Mouse (Mus musculus) midbrain, embryonic 14.5 days (tissue): Measurements from ENCODE around the gene Tmem9. TPM values are rescaled to one million over a fixed set of nuclear protein-coding genes. Genes with fewer than 3 reads are reported as not detected.

ENCODE experiments used
- ATAC-seq: fragments of 200-750 bp; cut with Nextera tagmentation; 2 replicates; pipeline ENCODE4 v1.8.0; 2017; ENCODE audit warnings: moderate number of reproducible peaks, moderate library complexity; ENCODE audit not compliant: low FRiP score, low TSS enrichment
- DNase-seq: peaks from one replicate; pipeline ENCODE4 v3.0.0-alpha.2; 2015
- H3K27ac ChIP-seq: fragments of 300-500 bp; sonication (generic); replicated peaks from 2 replicates; pipeline ENCODE4 v1.5.1; 2014; ENCODE audit warnings: mild to moderate bottlenecking, low read depth, low read length, moderate library complexity
- H3K27me3 ChIP-seq: fragments of 300-500 bp; sonication (generic); 2 replicates; pipeline ENCODE4 v1.6.1; 2014; ENCODE audit warnings: low read length, control low read depth, mixed read lengths; ENCODE audit not compliant: control insufficient read depth, insufficient read depth
- H3K36me3 ChIP-seq: fragments of 300-500 bp; sonication (generic); 2 replicates; pipeline ENCODE4 v1.6.1; 2014; ENCODE audit warnings: low read length, control low read depth; ENCODE audit not compliant: control insufficient read depth, insufficient read depth
- H3K4me1 ChIP-seq: fragments of 300-500 bp; sonication (generic); 2 replicates; pipeline ENCODE4 v1.6.1; 2014; ENCODE audit warnings: mild to moderate bottlenecking, antibody characterized with exemption, low read length, control low read depth; ENCODE audit not compliant: control insufficient read depth, insufficient read depth
- H3K4me2 ChIP-seq: fragments of 300-500 bp; sonication (generic); 2 replicates; pipeline ENCODE4 v1.6.1; 2014; ENCODE audit warnings: mild to moderate bottlenecking, low read length, moderate library complexity
- H3K4me3 ChIP-seq: fragments of 300-500 bp; sonication (generic); replicated peaks from 2 replicates; pipeline ENCODE4 v1.5.1; 2014; ENCODE audit warnings: low read depth, low read length
- H3K9ac ChIP-seq: fragments of 300-500 bp; sonication (generic); replicated peaks from 2 replicates; pipeline ENCODE4 v1.6.1; 2014; ENCODE audit warnings: mild to moderate bottlenecking, low read length, moderate library complexity
- H3K9me3 ChIP-seq: fragments of 300-500 bp; sonication (generic); 2 replicates; pipeline ENCODE4 v1.6.1; 2016; ENCODE audit warnings: low read length, control low read depth, mixed read lengths; ENCODE audit not compliant: control insufficient read depth
- WGBS: fragments of 180-500 bp; shearing (Covaris S2); extraction: QIAGEN DNeasy Blood & Tissue Kit; methylation state at CpG from one replicate; pipeline ENCODE4 v1.1.7; 2014; 5-methylcytosine and 5-hydroxymethylcytosine counted together
- polyA plus RNA-seq: library from polyadenylated mRNA; unstranded; fragments of >200 nt; fragmentation: Nextera tagmentation; extraction: Ambion mirVana; gene quantifications from 2 replicates; pipeline ENCODE4 v1.2.1, GENCODE M21; 2014

The Tmem9 gene
- polyA plus RNA-seq, 1 experiment from 2014 or later, result 90.4 TPM

GRCm38 (mm10) chr1:136058594-136058993, 50.6 kb downstream of the Tmem9 start:
- ATAC-seq (no peak), DNase-seq (no peak)
- Histone ChIP-seq H3K4me2 (no peak overlapping the region), H3K9ac (no peak overlapping the region), H3K27me3 (no peaks in the 10 kb centered on the region; the same call in 1 of the 2 replicates), H3K36me3 (no peaks in the 10 kb centered on the region), H3K4me3 (no peak overlapping the region), H3K9me3 (no peaks in the 10 kb centered on the region), H3K27ac (no peak overlapping the region), H3K4me1 (0 out of 2 replicates have a peak, but pooled peaks cover 3% of the 10 kb centered on the region)
- WGBS, result 47% methylated on average over 3 of the region's 3 CpGs

- no peaks in the 10 kb centered on the region for H3K9me3 ChIP-seq
- no peak overlapping the region for H3K4me2 ChIP-seq
- H3K27me3 ChIP-seq, result no peaks in the 10 kb centered on the region; the same call in 1 of the 2 replicates
- H3K4me3 ChIP-seq, result no peak overlapping the region
- ATAC-seq (no peak), DNase-seq (no peak)
- no peak overlapping the region for H3K27ac ChIP-seq
- no peak overlapping the region for H3K9ac ChIP-seq
- 0 out of 2 replicates have a peak, but pooled peaks cover 3% of the 10 kb centered on the region for H3K4me1 ChIP-seq
- H3K36me3 ChIP-seq, result no peaks in the 10 kb centered on the region
- WGBS, result 47% methylated on average over 9 of the region's 9 CpGs
These were observed 53.3 kb downstream of the Tmem9 start for GRCm38 (mm10) chr1:136061041-136061789.

DNA sequence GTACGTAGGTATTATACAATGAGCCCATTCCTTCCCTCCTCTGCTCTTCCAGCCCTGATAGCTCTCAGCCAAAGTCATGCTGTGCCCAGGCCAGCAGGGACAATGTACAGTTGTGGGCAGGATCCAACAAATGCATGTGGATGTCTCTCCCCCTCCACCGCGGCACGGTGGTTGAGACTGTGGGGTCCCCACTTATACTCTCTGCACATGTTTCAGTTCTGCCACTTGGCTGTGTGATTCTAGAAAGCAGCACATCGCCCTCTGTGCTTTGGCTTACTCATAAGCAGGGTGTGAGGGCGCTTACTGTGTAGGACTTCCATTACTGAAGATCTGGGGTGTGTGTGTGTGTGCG, 53.8 kb downstream of the Tmem9 start:
- no peaks in the 10 kb centered on the region for H3K9me3 ChIP-seq
- no peak overlapping the region for H3K4me3 ChIP-seq
- no peak for DNase-seq
- no peaks in the 10 kb centered on the region for H3K36me3 ChIP-seq
- 0 out of 2 replicates have a peak, but pooled peaks cover under 1% of the 10 kb centered on the region for H3K4me1 ChIP-seq
- no peak overlapping the region for H3K27ac ChIP-seq
- 80% methylated on average over 7 of the region's 7 CpGs for WGBS
- no peak overlapping the region for H3K4me2 ChIP-seq
- no peak overlapping the region for H3K9ac ChIP-seq
- H3K27me3 ChIP-seq, result no peaks in the 10 kb centered on the region; the same call in 1 of the 2 replicates
- no peak for ATAC-seq

- H3K4me2 ChIP-seq, result no peak overlapping the region
- no peaks in the 10 kb centered on the region for H3K9me3 ChIP-seq
- peak; percentile 10 for DNase-seq
- WGBS, result 62% methylated on average over 5 of the region's 5 CpGs
- no peaks in the 10 kb centered on the region for H3K27me3 ChIP-seq
- H3K36me3 ChIP-seq, result no peaks in the 10 kb centered on the region
- no peak overlapping the region for H3K4me3 ChIP-seq
- no peaks in the 10 kb centered on the region for H3K4me1 ChIP-seq
- ATAC-seq, result no peak
- no peak overlapping the region for H3K9ac ChIP-seq
- no peak overlapping the region for H3K27ac ChIP-seq
These were observed 56.0 kb downstream of the Tmem9 start for GRCm38 (mm10) chr1:136063991-136064390.

- no peaks in the 10 kb centered on the region for H3K36me3 ChIP-seq
- H3K9ac ChIP-seq, result no peak overlapping the region
- no peak overlapping the region for H3K4me2 ChIP-seq
- no peaks in the 10 kb centered on the region for H3K27me3 ChIP-seq
- no peaks in the 10 kb centered on the region for H3K9me3 ChIP-seq
- no peak for ATAC-seq
- H3K27ac ChIP-seq, result no peak overlapping the region
- H3K4me1 ChIP-seq, result no peaks in the 10 kb centered on the region
- WGBS, result 58% methylated on average over 1 of the region's 1 CpGs
- DNase-seq, result no peak
- H3K4me3 ChIP-seq, result no peak overlapping the region
These were observed 58.7 kb downstream of the Tmem9 start for GRCm38 (mm10) chr1:136066621-136067020.

DNA sequence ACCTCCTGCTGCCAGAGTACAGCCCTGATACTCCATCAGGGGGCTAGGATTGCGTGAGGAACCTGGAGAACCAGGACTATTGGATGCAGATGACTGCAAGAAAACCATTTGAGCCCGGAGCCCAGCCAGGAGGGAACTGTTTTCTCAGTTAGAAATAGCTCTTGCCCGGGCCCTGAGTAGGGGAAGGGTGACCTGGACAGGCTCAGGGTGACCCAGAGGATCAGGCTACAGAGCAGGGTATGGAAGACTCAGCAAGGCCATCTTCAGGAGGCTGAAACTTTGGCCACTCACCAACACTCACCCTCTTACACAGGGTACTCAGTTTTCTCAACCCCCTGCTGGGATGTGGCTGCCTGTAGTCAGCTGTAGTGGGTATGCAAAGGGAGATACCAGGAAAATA, 59.6 kb downstream of the Tmem9 start:
- ATAC-seq (no peak), DNase-seq (no peak)
- no peak overlapping the region for H3K27ac ChIP-seq
- WGBS, result 68% methylated on average over 3 of the region's 3 CpGs
- H3K4me1 ChIP-seq, result no peaks in the 10 kb centered on the region
- no peak overlapping the region for H3K9ac ChIP-seq
- no peaks in the 10 kb centered on the region for H3K9me3 ChIP-seq
- H3K4me3 ChIP-seq, result no peak overlapping the region
- no peaks in the 10 kb centered on the region for H3K27me3 ChIP-seq
- no peaks in the 10 kb centered on the region for H3K36me3 ChIP-seq
- H3K4me2 ChIP-seq, result no peak overlapping the region

GRCm38 (mm10) chr1:136076086-136076485, 68.1 kb downstream of the Tmem9 start:
- peak; percentile 57 for DNase-seq
- 15% methylated on average over 3 of the region's 3 CpGs for WGBS
- Histone ChIP-seq H3K4me2 (no peak overlapping the region), H3K36me3 (no peaks in the 10 kb centered on the region), H3K4me3 (no peak overlapping the region), H3K27ac (no peak overlapping the region), H3K9me3 (no peaks in the 10 kb centered on the region), H3K4me1 (no peaks in the 10 kb centered on the region), H3K27me3 (no peaks in the 10 kb centered on the region), H3K9ac (no peak overlapping the region)
- ATAC-seq, result no peak

DNA sequence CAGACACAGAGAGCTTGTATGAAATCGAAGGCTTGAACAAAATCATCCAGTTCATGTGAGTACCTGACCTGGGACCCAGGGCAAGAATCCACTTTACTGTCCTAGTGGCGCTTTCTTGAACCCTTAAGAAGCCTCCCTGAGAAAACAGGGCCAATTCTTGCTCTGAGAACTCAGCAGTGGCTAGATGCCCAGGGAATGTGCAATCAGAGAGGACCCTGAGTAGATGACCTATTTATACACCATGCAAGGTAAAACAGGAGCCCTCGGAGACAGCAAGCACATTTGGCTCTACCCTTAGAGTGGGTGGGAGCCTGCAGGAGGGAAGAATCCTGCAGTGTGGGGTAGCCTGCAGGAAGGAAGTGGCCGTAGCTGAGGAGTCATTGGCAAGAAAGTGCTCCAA, 69.7 kb downstream of the Tmem9 start:
- Histone ChIP-seq H3K9ac (no peak overlapping the region), H3K4me3 (no peak overlapping the region), H3K27me3 (no peaks in the 10 kb centered on the region), H3K36me3 (no peaks in the 10 kb centered on the region), H3K9me3 (peaks cover 3% of the 10 kb centered on the region; the same call in 1 of the 2 replicates), H3K4me1 (no peaks in the 10 kb centered on the region), H3K4me2 (no peak overlapping the region), H3K27ac (no peak overlapping the region)
- DNase-seq (no peak), ATAC-seq (no peak)
- 66% methylated on average over 4 of the region's 4 CpGs for WGBS

- no peak for ATAC-seq
- Histone ChIP-seq H3K9me3 (peaks cover 3% of the 10 kb centered on the region; the same call in 1 of the 2 replicates), H3K4me2 (no peak overlapping the region), H3K27me3 (no peaks in the 10 kb centered on the region), H3K4me1 (no peaks in the 10 kb centered on the region), H3K9ac (no peak overlapping the region), H3K36me3 (no peaks in the 10 kb centered on the region), H3K27ac (no peak overlapping the region), H3K4me3 (no peak overlapping the region)
- 83% methylated on average over 1 of the region's 1 CpGs for WGBS
- no peak for DNase-seq
These were observed 73.2 kb downstream of the Tmem9 start for GRCm38 (mm10) chr1:136081161-136081560.
